Mouse (Mus musculus): Measurements from ENCODE around the gene Shisa3. TPM values are rescaled to one million over a fixed set of nuclear protein-coding genes. Genes with fewer than 3 reads are reported as not detected.

The Shisa3 gene
- under 0.01 and 0.20 TPM in 2 replicates for total RNA-seq (2014; rRNA removed)
- polyA plus RNA-seq (2012; rRNA removed), result 0.11 and 0.20 TPM in 2 replicates

DNA sequence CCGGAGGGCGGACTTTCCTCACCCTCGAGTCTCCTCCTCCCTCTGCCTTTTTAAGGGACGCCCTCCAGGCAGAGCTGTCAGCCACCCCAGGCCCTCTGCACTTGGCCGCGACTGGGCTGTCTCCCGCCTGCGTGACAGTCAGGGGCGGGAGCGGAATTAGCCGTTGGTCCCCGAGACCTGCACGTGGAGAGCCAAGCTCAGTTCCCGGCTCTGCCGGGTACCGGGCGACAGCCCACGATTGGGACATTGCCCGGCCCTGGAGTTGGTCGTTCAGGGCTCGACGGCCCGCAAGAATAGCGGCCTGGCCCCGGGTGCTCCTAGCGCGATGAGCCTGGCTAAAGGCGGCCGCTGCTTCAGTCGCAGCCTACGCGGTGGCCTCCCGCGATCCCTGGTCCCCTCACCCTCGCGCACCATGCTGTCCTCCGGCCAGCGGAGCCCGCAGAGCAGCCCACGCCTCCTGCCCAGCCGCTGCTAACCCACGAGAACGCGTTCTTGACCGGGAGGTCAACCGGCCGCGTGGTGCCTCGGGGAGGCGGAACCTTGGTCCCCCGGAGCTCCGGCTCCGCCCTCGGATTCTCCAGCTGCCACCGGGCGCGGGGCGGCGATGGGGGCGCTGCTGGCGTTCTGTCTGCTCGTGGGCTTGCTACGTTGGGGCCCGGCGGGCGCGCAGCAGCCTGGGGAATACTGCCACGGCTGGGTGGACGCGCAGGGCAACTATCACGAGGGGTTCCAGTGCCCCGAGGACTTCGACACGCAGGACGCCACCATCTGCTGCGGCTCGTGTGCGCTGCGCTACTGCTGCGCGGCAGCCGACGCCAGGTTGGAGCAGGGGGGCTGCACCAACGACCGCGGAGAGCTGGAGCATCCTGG lies at the start of gene Shisa3:
TSS of gene Shisa3 (plus strand) at position 79 of the 870 bp plus-strand sequence.
- WGBS, result 1% methylated on average over 86 of the region's 86 CpGs
- Histone ChIP-seq H3K79me2 (ENCODE audit: control insufficient read depth, insufficient read depth, low read length) (no peaks in the 10 kb centered on the region), H3K4me1 (ENCODE audit: control insufficient read depth, insufficient read depth, low read length) (no peaks in the 10 kb centered on the region; the same call in 1 of the 2 replicates), H3K27ac (replicated peaks; ENCODE audit: insufficient read depth, low read depth, low read length) (no peak within 1 kb of the TSS), H3K4me3 (ENCODE audit: insufficient read depth, low read depth, low read length) (peak within 1 kb of the TSS; percentile 61), H3K36me3 (ENCODE audit: control insufficient read depth, insufficient read depth, low read length) (no peaks in the 10 kb centered on the region), H3K9ac (ENCODE audit: low read depth, low read length) (peak within 1 kb of the TSS; percentile 34), H3K27me3 (ENCODE audit: control insufficient read depth, insufficient read depth, low read length) (peaks cover 24% of the 10 kb centered on the region)
- DNase-seq (ENCODE audit: extremely low read depth, low read depth, low spot score), result no peak
- TF ChIP-seq CTCF (IDR thresholded peaks at IDR 0.05; ENCODE audit: low read depth, low read length) (no peak), POLR2A (IDR thresholded peaks at IDR 0.05; ENCODE audit: extremely low read depth, insufficient read depth, low read length) (no peak)

- Histone ChIP-seq H3K27me3 (ENCODE audit: control insufficient read depth, insufficient read depth, low read length) (no peaks in the 10 kb centered on the region), H3K9ac (ENCODE audit: low read depth, low read length) (no peak overlapping the region), H3K27ac (replicated peaks; ENCODE audit: insufficient read depth, low read depth, low read length) (no peak overlapping the region), H3K4me1 (ENCODE audit: control insufficient read depth, insufficient read depth, low read length) (no peaks in the 10 kb centered on the region), H3K79me2 (ENCODE audit: control insufficient read depth, insufficient read depth, low read length) (no peaks in the 10 kb centered on the region), H3K4me3 (ENCODE audit: insufficient read depth, low read depth, low read length) (no peak overlapping the region), H3K36me3 (ENCODE audit: control insufficient read depth, insufficient read depth, low read length) (no peaks in the 10 kb centered on the region)
- 73% methylated on average over 4 of the region's 4 CpGs for WGBS
- TF ChIP-seq POLR2A (IDR thresholded peaks at IDR 0.05; ENCODE audit: extremely low read depth, insufficient read depth, low read length) (no peak), CTCF (IDR thresholded peaks at IDR 0.05; ENCODE audit: low read depth, low read length) (no peak)
- no peak for DNase-seq (ENCODE audit: extremely low read depth, low read depth, low spot score)
Observed at GRCm38 (mm10) chr5:67558644-67559043, 49.0 kb upstream of the Shisa3 start.

DNA sequence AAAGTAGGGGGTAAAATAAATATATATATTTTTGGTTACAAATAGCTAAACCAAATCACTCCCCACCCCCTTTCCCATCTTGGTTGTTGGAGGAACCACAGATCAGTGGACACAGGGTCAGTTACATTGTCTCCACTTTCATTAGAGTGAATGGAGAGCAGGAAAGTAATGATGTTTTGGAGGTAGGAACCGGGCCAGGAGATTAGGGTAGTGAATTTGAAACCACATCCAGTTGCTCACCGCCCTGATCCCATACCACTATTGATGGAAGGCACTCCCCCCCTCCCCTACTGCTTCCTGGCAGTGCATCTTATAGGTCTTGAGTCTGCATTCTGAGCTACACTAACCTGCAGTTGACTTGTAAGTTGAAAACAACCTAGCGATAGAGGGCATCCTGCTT lies 48.6 kb upstream of the Shisa3 start:
- no peak for DNase-seq (ENCODE audit: extremely low read depth, low read depth, low spot score)
- H3K27ac ChIP-seq (replicated peaks; ENCODE audit: insufficient read depth, low read depth, low read length), result no peak overlapping the region
- TF ChIP-seq CTCF (IDR thresholded peaks at IDR 0.05; ENCODE audit: low read depth, low read length) (no peak), POLR2A (IDR thresholded peaks at IDR 0.05; ENCODE audit: extremely low read depth, insufficient read depth, low read length) (no peak)
- no peak overlapping the region for H3K4me3 ChIP-seq (ENCODE audit: insufficient read depth, low read depth, low read length)
- no peaks in the 10 kb centered on the region for H3K4me1 ChIP-seq (ENCODE audit: control insufficient read depth, insufficient read depth, low read length)
- no peaks in the 10 kb centered on the region for H3K79me2 ChIP-seq (ENCODE audit: control insufficient read depth, insufficient read depth, low read length)
- H3K27me3 ChIP-seq (ENCODE audit: control insufficient read depth, insufficient read depth, low read length), result no peaks in the 10 kb centered on the region
- 80% methylated on average over 3 of the region's 3 CpGs for WGBS
- no peaks in the 10 kb centered on the region for H3K36me3 ChIP-seq (ENCODE audit: control insufficient read depth, insufficient read depth, low read length)
- no peak overlapping the region for H3K9ac ChIP-seq (ENCODE audit: low read depth, low read length)

DNA sequence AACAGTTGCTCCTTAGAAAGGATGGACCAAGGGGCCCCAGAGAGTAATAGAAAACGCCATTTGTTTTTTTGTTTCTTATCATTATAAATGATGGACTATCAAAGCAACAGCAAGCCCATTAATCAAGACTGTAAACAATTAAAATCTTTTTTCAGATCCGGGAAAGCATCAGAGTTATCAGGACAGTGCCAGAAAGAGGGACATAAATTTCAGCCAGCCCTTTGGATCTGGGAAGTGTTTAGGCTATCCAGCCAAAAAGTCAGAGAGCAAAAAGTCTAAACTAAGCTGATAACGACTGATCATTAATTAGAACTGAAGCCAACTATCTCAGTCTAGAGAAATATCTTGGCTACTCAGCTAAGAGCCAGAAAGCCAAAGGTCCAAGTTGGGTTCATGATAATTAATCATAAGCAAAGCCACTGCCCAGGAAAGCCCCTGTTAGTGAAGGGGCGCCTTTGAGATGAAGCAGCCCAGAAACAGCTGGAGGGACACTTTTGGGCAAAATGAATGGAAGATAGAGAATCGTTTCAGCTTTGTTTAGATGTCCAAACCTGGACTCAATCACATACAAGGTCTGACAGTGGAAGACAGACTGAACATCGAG lies 35.0 kb upstream of the Shisa3 start:
- DNase-seq (ENCODE audit: extremely low read depth, low read depth, low spot score), result peak; percentile 25
- 65% methylated on average over 6 of the region's 6 CpGs for WGBS
- no peaks in the 10 kb centered on the region for H3K36me3 ChIP-seq (ENCODE audit: control insufficient read depth, insufficient read depth, low read length)
- no peak overlapping the region for H3K27ac ChIP-seq (replicated peaks; ENCODE audit: insufficient read depth, low read depth, low read length)
- H3K79me2 ChIP-seq (ENCODE audit: control insufficient read depth, insufficient read depth, low read length), result no peaks in the 10 kb centered on the region
- H3K4me3 ChIP-seq (ENCODE audit: insufficient read depth, low read depth, low read length), result no peak overlapping the region
- H3K9ac ChIP-seq (ENCODE audit: low read depth, low read length), result no peak overlapping the region
- no peaks in the 10 kb centered on the region for H3K4me1 ChIP-seq (ENCODE audit: control insufficient read depth, insufficient read depth, low read length)
- no peaks in the 10 kb centered on the region for H3K27me3 ChIP-seq (ENCODE audit: control insufficient read depth, insufficient read depth, low read length)
- TF ChIP-seq CTCF (IDR thresholded peaks at IDR 0.05; ENCODE audit: low read depth, low read length), result no peak

- Histone ChIP-seq H3K36me3 (ENCODE audit: control insufficient read depth, insufficient read depth, low read length) (no peaks in the 10 kb centered on the region), H3K27ac (replicated peaks; ENCODE audit: insufficient read depth, low read depth, low read length) (no peak overlapping the region), H3K9ac (ENCODE audit: low read depth, low read length) (no peak overlapping the region), H3K4me1 (ENCODE audit: control insufficient read depth, insufficient read depth, low read length) (no peaks in the 10 kb centered on the region), H3K4me3 (ENCODE audit: insufficient read depth, low read depth, low read length) (no peak overlapping the region), H3K27me3 (ENCODE audit: control insufficient read depth, insufficient read depth, low read length) (no peaks in the 10 kb centered on the region), H3K79me2 (ENCODE audit: control insufficient read depth, insufficient read depth, low read length) (no peaks in the 10 kb centered on the region)
- TF ChIP-seq CTCF (IDR thresholded peaks at IDR 0.05; ENCODE audit: low read depth, low read length) (no peak), POLR2A (IDR thresholded peaks at IDR 0.05; ENCODE audit: extremely low read depth, insufficient read depth, low read length) (no peak)
- DNase-seq (ENCODE audit: extremely low read depth, low read depth, low spot score), result no peak
- 77% methylated on average over 9 of the region's 9 CpGs for WGBS
Observed at GRCm38 (mm10) chr5:67574039-67574438, 33.6 kb upstream of the Shisa3 start.

DNA sequence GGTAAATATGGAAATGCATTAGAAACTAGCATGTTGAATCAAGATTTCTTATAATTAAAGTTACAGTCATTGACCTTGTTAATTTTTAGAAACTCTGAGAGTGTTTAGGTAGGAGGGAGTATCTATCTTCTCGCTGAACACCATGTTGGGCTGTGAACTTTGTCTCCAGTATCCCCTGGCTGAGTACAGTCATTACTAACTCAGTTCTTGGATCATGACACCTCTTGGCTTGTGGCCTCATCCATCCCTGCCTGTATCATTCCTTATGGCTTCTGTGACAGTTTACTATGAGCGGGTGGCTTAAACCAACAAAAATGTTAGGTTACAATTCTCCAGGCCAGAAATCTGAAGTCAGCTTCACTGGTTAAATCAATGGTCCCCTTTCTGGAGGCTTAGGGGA lies 32.0 kb upstream of the Shisa3 start:
- no peaks in the 10 kb centered on the region for H3K27me3 ChIP-seq (ENCODE audit: control insufficient read depth, insufficient read depth, low read length)
- H3K9ac ChIP-seq (ENCODE audit: low read depth, low read length), result no peak overlapping the region
- no peak for DNase-seq (ENCODE audit: extremely low read depth, low read depth, low spot score)
- H3K27ac ChIP-seq (replicated peaks; ENCODE audit: insufficient read depth, low read depth, low read length), result no peak overlapping the region
- no peak for TF ChIP-seq CTCF (IDR thresholded peaks at IDR 0.05; ENCODE audit: low read depth, low read length)
- no peak for TF ChIP-seq POLR2A (IDR thresholded peaks at IDR 0.05; ENCODE audit: extremely low read depth, insufficient read depth, low read length)
- no peaks in the 10 kb centered on the region for H3K36me3 ChIP-seq (ENCODE audit: control insufficient read depth, insufficient read depth, low read length)
- WGBS, result 92% methylated on average over 2 of the region's 2 CpGs
- H3K79me2 ChIP-seq (ENCODE audit: control insufficient read depth, insufficient read depth, low read length), result no peaks in the 10 kb centered on the region
- H3K4me3 ChIP-seq (ENCODE audit: insufficient read depth, low read depth, low read length), result no peak overlapping the region
- no peaks in the 10 kb centered on the region for H3K4me1 ChIP-seq (ENCODE audit: control insufficient read depth, insufficient read depth, low read length)
